Mouse (Mus musculus) heart, adult 11 months (tissue): ENCODE data around the gene Sec16a.

Experiments
- DNase-seq: peaks from one replicate; pipeline ENCODE4 v3.0.0; 2022

The Sec16a gene

GRCm38 (mm10) chr2:26437221-26437620 lies 7.8 kb downstream of the Sec16a start:
- DNase-seq, result no peak

GRCm38 (mm10) chr2:26434791-26435572 lies 10.0 kb downstream of the Sec16a start:
- no peak for DNase-seq

GRCm38 (mm10) chr2:26429851-26430250 lies 15.2 kb downstream of the Sec16a start:
- peak; percentile 79 for DNase-seq

DNA sequence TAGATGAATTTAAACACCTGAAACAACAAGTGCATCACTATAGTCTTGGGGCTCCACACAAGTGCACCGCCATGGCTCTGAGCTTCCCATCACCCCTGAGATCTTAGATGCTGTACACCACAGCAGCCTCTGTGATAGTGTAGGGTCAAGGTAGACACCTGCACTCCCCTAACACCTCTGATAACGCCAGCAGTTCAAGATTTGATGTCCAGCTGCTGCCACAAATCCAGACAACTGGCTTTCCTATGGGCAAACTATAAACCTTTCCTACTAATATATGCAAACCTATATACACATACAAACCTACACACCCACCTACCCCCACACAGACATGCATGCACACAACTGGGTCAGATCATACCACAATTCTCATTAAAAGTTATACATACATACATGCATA lies 20.5 kb downstream of the Sec16a start:
- DNase-seq, result peak; percentile 80

- no peak for DNase-seq
Observed at GRCm38 (mm10) chr2:26423086-26423485, 21.9 kb downstream of the Sec16a start.

DNA sequence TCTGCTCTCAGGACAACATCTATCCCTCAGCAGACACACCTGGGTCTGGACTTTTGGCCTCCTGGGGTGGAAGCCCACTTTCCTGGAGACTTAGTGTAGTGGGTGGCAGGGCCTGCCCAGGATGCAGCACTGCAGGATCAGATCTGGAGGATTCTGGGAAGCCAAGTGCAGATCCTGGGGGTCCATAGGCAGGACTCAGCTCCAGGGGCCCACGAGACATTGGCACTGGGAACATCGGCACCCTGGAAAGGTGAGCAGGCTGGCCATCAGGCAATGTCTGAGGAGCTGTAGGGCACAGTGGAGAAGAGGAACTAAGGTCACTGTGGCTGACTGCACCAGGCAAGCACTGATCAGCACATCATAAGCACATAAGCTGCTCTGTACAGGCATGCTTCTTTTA lies 23.0 kb downstream of the Sec16a start:
- peak; percentile 82 for DNase-seq

DNA sequence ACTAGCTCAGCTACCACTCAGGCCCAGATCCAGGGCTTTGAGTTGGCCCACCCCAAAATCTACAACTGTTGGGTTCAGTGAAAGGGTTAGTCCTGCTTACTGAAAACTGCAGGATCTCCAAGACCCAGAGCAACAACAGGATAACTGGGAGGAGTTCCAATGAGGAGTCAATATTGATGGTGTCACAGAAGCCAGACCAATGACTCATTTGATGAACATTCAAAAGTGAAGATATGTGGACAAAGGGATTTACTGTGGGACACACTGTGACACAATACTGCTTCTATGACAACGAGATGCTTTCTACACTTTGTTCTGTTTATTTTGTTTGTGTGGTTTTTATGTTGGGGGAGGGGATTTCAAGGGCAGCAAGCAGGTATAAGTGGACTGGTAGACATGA lies 26.9 kb downstream of the Sec16a start:
- peak; percentile 82 for DNase-seq

- DNase-seq, result no peak
Observed at GRCm38 (mm10) chr2:26417066-26417465, 27.9 kb downstream of the Sec16a start.

- DNase-seq, result no peak
Observed at GRCm38 (mm10) chr2:26410931-26411411, 34.0 kb downstream of the Sec16a start.

DNA sequence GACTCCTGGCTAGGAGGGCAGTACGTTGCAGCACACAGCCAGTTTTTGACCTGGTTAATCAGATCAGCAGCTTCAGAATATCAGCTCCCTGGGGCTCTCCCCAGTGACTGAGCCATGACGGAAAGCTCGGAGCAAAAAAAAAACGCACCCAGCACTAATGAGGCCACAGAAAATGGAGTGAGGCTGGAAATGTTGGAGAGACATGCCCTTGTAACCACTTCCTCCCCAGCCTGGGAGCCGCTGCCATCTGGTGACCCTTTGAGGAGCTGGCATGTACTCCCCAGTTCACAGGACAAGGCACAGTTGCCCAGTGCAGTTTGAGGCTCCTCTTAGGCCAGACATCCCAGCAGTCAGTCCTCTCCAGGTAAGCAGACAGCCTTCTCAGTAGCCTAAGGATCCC lies 34.9 kb downstream of the Sec16a start:
- no peak for DNase-seq

GRCm38 (mm10) chr2:26409362-26409761 lies 35.7 kb downstream of the Sec16a start:
- DNase-seq, result no peak

- DNase-seq, result peak; percentile 99
Observed at GRCm38 (mm10) chr2:26408515-26409356, 36.3 kb downstream of the Sec16a start, which contains the start of gene Inpp5e. Gene Inpp5e, minus strand, starts transcription at chr2:26409203.

DNA sequence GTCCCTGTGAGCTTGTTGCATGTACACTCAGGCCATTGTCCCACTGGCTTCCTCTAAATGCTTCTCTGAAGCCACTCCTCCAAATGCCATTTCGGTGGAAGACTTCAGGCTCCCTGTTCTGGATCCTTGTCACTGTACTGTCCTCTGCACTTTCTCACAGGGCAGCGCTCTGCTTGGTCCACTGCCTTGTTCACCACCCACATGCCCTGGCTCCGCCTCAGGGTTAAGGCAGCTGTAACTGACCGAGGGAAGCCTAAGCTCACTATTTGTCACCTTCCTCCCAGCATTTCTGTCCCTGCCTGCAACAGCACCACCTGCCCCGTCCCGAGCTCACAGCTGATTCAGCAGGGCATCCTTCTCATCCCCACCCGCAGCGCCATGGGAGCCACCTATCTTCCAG lies 41.7 kb downstream of the Sec16a start:
- no peak for DNase-seq

DNA sequence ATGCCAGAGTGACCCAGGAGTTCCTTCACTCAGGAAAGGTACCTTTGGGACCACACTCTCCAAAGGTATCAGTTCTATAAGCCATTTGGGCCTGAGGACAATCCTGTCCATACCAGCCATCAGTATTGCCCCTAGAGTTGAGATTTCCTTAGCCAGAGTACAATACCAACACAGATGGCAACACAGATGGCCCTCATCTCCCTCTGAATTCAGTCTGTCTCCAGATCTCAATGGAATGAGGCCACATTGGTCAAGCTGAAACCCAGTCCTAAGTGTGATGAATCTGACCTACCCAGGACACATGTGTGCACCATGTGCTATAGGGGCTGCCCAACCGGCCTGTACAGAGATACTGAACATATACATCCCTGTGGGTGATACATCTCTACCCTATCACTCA lies 42.8 kb downstream of the Sec16a start:
- no peak for DNase-seq

DNA sequence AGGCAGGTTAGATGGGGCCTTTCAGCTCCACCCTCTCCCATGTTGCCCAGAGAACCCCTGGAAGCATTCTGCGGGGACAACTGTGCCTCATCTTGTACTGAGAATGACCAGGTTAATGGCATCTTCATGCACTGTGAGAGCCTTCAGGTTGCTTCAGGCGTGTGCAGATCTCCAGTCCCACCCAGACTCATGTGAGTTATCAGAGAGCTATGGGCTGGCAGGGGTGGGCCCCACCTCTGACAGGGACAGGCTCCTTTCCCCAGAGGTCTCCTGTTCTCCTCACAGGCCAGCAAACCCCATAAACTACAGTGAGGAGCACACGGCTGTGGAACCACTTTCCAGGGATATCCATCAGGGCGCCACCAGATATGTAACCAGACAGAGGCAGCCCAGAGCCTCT lies 44.0 kb downstream of the Sec16a start:
- no peak for DNase-seq

DNA sequence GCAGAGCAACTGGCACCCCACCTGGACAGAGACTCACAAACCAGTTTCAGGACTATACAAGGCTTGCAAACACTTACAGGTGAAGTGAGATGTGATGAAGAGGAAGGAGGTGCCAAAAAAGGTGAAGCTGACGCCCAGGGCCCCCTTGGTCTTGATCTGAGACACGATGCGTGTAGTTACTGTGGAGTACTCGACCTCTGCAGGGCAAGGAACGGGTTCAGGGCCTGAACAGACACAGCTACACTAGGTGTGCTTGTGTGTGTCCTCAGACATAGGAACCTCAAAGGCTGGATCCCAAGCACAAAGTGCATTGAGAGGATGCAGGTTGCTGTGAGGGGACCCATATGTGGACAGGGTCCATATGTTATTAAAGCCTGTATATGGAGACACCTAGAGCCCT lies 44.7 kb downstream of the Sec16a start:
- DNase-seq, result no peak

- peak; percentile 98 for DNase-seq
Observed at GRCm38 (mm10) chr2:26399647-26400046, 45.4 kb downstream of the Sec16a start.

GRCm38 (mm10) chr2:26398978-26399377 lies 46.0 kb downstream of the Sec16a start:
- peak; percentile 95 for DNase-seq

- DNase-seq, result peak; percentile 91
Observed at GRCm38 (mm10) chr2:26391617-26392016, 53.4 kb downstream of the Sec16a start.

GRCm38 (mm10) chr2:26390954-26391353 lies 54.1 kb downstream of the Sec16a start:
- no peak for DNase-seq

GRCm38 (mm10) chr2:26389154-26389690 lies 55.8 kb downstream of the Sec16a start, which contains the start of the genes Entr1 and Pmpca:
Gene Entr1, minus strand, starts transcription at chr2:26389316.
Gene Pmpca, plus strand, starts transcription at chr2:26389339.
- peak; percentile 99 for DNase-seq

GRCm38 (mm10) chr2:26388682-26389153 lies 56.3 kb downstream of the Sec16a start:
- no peak for DNase-seq

- no peak for DNase-seq
Observed at GRCm38 (mm10) chr2:26387713-26388112, 57.3 kb downstream of the Sec16a start.
